Mouse (Mus musculus) myocyte (in vitro differentiated cells): ENCODE data around the gene Ptpn7.

Experiments used
- MAX ChIP-seq: IDR thresholded peaks from one replicate; pipeline ENCODE4 v1.6.1; 2011; ENCODE audit warnings: low read depth, mild to moderate bottlenecking, control low read depth
- POLR2A ChIP-seq: IDR thresholded peaks from one replicate; pipeline ENCODE4 v1.6.1; 2011; ENCODE audit warnings: low read depth, mild to moderate bottlenecking, control low read depth, moderate library complexity; ENCODE audit not compliant: insufficient read length
- REST ChIP-seq: IDR thresholded peaks from one replicate; pipeline ENCODE4 v1.6.1; 2011; ENCODE audit warnings: mild to moderate bottlenecking, control low read depth, moderate library complexity; ENCODE audit not compliant: insufficient read depth, insufficient read length
- SRF ChIP-seq: IDR thresholded peaks from one replicate; pipeline ENCODE4 v1.6.1; 2011; ENCODE audit warnings: low read depth; ENCODE audit not compliant: control insufficient read depth, insufficient read length
- USF1 ChIP-seq: IDR thresholded peaks from one replicate; pipeline ENCODE4 v1.6.1; 2011; ENCODE audit warnings: low read depth, mild to moderate bottlenecking, control low read depth, moderate library complexity

DNA sequence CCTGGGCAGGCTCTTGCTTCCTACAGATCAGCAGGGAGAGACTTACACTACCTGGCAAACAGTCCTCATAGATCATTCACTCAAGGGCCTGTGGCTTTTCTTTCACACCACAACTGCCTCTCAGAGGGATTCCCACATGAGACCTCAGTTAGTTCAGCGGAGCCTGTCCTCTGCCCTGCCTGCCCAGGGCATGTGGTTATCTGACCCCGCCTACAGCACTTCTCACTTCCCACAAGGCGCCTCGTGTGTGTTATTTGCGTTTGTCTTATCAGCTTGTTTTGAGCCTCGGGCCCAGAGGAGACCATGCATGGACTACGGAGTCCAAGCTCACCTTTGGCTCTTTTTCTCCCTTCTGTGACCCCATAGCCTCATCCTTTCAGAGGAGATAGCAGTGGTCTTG is 37.3 kb upstream of the Ptpn7 start:
- no peak for TF ChIP-seq POLR2A
- no peak for TF ChIP-seq REST
- TF ChIP-seq SRF = no peak
- TF ChIP-seq USF1 = no peak
- no peak for TF ChIP-seq MAX
